Mouse (Mus musculus) neutrophil, adult 5-6 weeks (primary cell): ENCODE measurements around the gene Smox. TPM values are rescaled to one million over a fixed set of nuclear protein-coding genes. Genes with fewer than 3 reads are reported as not detected.

ENCODE experiments used
- ATAC-seq: fragments of 151-379, 151-347 bp; 2 replicates; pipeline ENCODE4 v1.8.0; 2017; ENCODE audit warnings: mild to moderate bottlenecking, moderate TSS enrichment; ENCODE audit not compliant: insufficient number of reproducible peaks, poor library complexity, low FRiP score, severe bottlenecking; ENCODE audit errors: extremely low read depth
- total RNA-seq: library from RNA; stranded (forward); fragments of 200-1000 nt; gene quantifications from 2 replicates; pipeline ENCODE4 v1.2.3, GENCODE M21; 2017

Smox gene
- total RNA-seq, 1 experiment from 2014 or later = 63.3 TPM

DNA sequence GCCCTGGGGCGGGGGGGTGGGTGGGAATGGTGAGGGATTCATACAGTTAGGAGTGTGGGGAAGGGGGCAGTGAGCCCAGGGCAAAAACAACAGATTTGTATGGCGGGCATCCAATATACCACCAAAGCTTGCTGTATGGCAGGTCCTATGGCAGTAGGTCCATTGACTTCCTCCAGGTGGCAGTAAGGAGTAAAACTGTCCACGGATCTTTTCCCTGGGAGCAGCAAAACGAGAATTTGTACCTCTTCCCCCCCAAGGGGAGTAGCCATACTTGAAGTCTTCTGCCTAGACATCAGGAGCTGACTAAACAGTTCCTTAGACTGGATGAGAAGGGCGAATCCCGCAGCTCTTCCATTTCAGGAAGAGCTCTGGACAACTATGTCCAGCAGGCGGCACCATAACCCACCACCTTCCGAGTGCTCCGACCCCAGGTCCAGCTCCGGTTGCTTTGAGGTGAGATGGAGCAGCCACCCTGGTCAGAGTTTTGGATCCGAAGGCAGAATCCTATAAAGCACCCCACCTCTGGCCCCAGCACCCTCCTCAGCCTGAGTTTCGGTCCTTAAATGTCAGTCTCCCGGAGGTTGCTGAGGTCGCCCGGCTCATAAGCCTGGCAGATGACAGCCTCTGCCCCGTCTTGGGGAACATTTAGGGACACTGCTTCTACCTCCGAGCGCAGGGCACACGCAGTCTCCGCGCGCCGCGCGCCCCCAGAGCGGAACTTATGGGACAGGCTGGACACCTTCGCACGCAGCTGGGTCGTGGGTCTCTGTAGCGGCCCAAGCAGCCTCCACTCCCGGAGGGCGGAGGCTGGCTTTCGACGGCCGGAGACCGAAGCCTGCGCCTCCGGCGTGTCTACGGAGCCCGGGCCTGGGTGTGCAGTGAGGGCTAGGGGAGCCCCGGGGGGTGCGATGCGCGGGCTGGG lies 54.4 kb downstream of the Smox start:
- peak; percentile 43 for ATAC-seq

GRCm38 (mm10) chr2:131546308-131546700 lies 55.0 kb downstream of the Smox start:
- no peak for ATAC-seq

DNA sequence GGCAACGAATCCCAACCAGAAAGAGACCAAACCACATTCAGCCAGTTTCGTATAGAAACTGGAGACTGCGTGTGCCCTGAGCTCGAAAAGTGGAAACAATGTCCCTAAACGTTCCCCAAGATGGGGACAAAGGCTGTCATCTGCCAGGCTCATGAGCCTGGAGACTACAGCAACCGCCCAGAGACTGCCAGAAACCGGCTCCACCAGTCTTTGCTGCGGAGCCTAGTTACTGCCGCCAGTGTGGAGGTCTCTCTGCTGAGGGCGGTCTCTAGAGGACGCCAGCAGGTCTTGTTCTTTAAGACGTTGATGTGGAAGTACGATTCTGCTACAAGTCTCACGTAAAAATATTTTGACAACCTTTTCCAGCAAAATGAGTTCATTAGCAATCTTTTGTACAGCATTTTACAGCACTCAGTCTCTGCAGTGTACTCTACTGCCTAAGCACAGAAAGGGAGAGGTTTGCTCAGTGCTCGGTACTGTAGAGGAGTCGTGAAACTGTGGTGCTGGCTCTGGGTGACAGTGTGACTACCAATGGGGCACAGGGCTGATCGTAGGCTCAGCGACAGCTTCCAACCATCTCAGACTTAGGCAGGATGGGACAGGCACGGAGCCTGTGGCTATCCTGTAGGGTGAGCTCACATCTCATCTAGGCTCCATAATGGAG lies 55.6 kb downstream of the Smox start:
- ATAC-seq = no peak

- no peak for ATAC-seq
Observed at GRCm38 (mm10) chr2:131548330-131548729, 57.0 kb downstream of the Smox start.

DNA sequence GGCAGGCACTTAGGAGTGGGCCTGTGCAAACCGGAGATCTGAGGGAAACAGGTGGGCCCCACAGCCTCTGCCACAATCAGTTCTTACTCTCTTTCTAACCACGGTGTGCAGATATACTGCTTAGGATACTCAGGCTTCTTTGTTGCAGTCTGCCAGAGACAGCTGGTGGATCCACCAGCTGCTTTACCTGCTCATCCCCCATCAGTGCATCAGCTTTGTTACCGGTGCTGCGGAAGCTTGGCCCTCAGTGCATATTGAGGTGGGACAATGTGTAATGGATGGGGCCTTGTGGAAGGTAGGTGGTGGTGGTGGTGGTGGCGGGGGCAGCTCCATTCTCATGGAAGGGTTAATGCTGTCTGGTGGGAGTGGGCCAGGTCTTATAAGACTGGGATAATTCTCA lies 57.8 kb downstream of the Smox start:
- no peak for ATAC-seq

DNA sequence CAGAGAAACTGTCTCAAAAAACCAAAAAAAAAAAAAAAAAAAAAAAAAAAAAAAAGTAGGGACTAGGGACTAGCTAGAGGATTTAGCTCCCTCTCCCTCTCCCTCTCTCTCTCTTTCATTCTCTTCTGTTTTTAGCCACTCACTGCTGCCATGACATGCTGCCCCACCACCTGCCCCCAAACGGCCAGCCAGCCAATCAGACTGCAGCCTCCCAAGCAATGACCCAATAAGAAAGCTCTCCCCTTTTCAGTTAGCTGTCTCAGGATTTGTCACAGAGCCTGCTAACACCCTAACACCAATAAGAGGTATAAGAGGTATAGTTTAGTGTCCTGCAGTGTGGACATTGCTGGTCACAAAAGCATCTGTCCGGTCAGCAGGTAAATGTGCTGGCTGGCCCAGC lies 59.2 kb downstream of the Smox start:
- ATAC-seq = no peak

GRCm38 (mm10) chr2:131550906-131551305 lies 59.6 kb downstream of the Smox start:
- no peak for ATAC-seq

DNA sequence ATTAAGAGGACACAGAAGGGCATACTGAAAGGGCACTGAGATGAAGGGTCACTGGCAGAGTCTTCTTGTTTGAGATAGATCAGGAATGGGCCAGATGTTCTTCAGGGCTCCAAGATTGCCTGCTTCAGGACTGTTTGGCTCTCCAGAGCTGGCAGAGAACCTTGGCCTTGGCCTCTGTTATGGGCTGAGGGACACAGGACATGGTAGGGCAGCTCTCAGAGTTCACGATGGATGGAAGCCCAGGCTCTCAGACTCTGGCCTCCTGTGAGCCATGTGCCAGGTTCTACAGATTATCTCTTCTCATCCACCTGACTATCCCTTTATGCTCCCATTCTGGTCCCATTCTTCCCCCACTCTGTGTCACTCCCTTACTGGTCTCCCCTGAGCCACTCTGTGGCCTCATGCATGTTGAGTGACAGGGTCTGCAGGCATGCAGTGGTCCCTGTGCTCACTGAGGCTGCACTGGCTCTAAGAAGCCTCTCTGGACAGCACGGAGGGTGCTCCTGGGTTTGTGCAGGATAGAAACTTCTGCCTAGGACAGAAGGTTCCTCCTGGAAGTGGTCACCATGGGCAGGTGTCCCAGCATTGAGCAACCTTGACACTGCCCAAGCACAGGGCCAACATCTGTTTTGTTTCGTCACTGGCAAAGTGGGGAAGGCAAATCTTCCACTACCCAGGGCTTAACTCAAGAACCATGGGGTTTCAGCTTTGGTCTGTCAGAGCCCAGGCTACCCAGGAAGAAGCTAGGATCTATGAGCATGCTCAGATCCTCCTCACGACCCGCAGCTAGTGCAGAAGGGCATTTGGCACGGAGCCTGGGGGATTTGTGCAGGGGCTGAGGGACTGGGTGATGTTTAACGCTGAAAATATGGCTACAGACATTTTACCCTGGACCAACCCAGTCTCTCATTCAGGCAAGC lies 60.7 kb downstream of the Smox start:
- ATAC-seq = no peak

DNA sequence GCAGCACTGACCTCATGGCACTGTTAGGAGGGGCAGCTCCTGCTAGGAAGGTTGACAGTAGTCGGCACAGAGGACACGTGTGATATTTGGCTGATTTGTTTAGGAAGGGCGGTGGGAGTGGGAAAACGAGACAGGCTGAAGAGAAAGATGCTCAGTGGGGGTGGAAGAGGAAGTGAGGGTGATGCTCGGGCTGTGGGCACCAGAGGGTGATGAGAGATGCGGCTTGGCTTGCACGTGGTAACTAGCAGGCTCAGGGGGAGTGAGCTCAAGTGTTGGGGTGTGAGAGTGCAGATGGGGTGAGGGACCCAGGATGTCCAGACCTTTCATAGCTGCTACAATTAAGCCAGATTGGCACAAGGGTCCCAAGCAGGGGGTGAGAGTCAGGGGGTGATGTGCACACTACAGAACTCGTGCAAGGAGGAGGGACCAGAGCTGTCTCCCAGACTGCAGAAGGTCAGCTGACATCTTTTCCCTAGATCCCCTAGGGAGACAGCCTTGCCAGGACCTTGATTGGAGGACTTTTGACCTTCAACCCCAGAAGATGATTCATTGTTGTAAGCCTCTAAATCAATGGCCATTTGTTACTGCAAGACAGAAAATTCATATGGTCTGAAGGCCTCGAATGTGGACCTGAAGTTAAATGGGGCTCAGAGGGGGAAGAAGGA lies 61.6 kb downstream of the Smox start:
- no peak for ATAC-seq

- ATAC-seq = no peak
Observed at GRCm38 (mm10) chr2:131557896-131558295, 66.6 kb downstream of the Smox start.

DNA sequence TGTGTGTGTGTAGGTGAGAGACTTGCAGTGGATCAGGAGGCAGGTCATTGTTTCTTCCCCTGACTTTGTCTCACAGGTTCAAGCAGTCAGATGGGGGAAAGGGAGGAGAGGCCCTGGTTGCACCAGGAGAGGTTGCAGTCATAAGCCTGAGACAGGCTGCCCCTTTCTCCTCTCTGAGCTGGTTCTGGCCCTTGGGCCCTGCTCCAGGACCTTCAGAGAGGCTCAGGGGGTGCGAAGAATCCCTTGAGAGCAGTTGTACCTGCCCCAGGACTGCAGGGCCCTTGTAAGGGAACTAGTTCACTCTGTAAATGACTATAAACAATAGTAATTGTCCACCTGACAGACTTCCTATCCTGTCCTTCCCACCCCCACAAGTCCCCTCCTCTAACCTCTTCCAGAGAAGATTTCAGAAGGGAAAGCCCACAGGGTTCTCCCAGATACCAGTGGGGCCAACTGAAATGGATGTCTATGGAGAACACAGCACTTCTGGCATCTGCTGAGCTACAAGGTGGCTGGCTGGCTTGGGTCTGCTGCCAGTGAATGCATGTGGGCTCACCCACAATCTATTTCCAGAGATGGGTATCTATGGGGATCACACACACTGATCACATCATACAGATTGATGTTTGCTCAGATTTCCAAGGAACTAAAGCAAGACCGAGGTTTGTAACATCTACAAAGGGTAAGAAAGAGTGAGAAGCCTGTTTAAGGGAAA lies 69.1 kb downstream of the Smox start:
- no peak for ATAC-seq

DNA sequence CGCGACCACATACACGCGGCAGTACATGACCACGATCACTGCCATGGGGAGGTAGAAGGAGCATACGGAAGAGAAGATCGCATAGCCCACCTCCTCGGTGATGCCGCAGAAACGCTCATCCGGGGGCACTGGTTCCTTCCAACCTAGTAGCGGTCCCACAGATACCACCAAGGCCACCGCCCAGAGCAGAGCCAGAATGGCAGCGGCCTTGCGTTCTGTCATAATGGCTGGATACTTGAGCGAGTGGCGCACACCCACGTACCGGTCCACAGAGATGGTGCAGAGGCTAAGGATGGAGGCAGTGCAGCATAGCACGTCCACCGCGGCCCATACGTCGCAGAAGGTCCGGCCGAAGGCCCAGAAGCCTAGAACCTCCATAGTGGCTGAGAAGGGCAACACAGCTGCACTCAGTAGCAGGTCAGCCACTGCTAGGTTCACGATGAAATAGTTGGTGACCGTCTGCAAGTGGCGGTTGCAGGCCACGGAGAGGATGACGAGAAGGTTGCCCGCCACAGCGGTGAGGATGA lies 70.1 kb downstream of the Smox start:
- no peak for ATAC-seq

DNA sequence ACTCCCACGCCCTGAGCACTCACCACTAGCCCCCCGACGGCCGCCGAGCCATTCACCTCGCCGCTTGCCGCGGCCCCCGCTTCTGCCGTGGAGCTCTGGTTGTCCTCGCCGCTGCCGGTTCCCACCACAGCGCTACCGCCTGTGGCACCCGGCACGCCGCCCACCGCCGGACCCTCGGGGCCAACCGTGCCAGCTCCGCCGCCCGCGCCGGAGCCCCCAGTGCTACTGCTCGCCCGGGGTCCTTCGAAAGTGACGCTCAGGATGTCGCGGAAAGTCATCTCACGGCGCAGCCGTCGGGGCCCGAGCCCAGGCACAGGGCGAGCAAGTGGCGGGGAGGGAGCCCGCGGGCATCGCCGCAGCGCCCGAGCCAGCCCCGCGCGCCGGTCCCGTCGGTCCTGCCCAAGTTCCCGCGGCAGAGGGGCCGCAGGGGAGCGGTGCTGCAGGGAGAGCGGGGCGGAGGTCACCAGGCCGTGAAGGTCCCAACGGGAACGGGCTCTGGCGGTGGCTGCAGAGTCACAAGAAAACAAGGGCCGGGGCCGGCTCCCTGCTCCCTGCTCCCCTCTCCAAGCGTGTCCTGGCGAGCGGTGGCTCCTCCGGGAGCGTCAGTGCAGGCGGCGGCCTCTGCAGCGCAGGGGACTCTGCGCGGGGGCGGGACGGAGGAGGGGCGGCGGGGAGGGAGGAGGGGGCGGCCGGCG lies 70.7 kb downstream of the Smox start, which contains the start of gene Adra1d:
Gene Adra1d, minus strand, starts transcription at position 393 of the 695 bp plus-strand sequence.
- no peak for ATAC-seq

- ATAC-seq = no peak
Observed at GRCm38 (mm10) chr2:131562586-131563122, 71.4 kb downstream of the Smox start.
